Mouse (Mus musculus) C2C12 (cell line): ENCODE data around the gene Sept14. TPM values are rescaled to one million over a fixed set of nuclear protein-coding genes. Genes with fewer than 3 reads are reported as not detected.
"Not testable (repeated sequence)": the region's sequence is repeated elsewhere in the genome, so short reads cannot be mapped to it uniquely, and the experiment has no call there.

Experiments
- H3K27me3 ChIP-seq: one replicate; pipeline ENCODE4 v1.6.1; 2011; ENCODE audit not compliant: control insufficient read depth, insufficient read depth, insufficient read length
- H3K36me3 ChIP-seq: one replicate; pipeline ENCODE4 v1.6.1; 2011; ENCODE audit not compliant: control insufficient read depth, insufficient read depth
- H3K4me3 ChIP-seq: one replicate; pipeline ENCODE4 v1.5.1; 2011; ENCODE audit warnings: mild to moderate bottlenecking, control low read depth; ENCODE audit not compliant: poor library complexity, insufficient read depth, severe bottlenecking
- H3K79me2 ChIP-seq: one replicate; pipeline ENCODE4 v1.6.1; 2011; ENCODE audit not compliant: control insufficient read depth, insufficient read depth
- H3K79me3 ChIP-seq: one replicate; pipeline ENCODE4 v1.6.1; 2011; ENCODE audit warnings: low read depth, control low read depth
- H3ac ChIP-seq: one replicate; pipeline ENCODE3; 2011; ENCODE audit warnings: low read depth; ENCODE audit not compliant: control insufficient read depth, insufficient read length
- CEBPB ChIP-seq: IDR thresholded peaks from one replicate; pipeline ENCODE4 v1.6.1; 2011; ENCODE audit warnings: low read depth, mild to moderate bottlenecking, control low read depth, moderate library complexity
- CTCF ChIP-seq: IDR thresholded peaks from one replicate; pipeline ENCODE4 v1.5.1; 2011; ENCODE audit not compliant: control insufficient read depth, insufficient read depth, insufficient read length
- FOSL1 ChIP-seq: IDR thresholded peaks from one replicate; pipeline ENCODE4 v1.8.0; 2011; ENCODE audit warnings: mild to moderate bottlenecking, low read length; ENCODE audit not compliant: poor library complexity, insufficient read depth, severe bottlenecking
- MAX ChIP-seq: IDR thresholded peaks from one replicate; pipeline ENCODE4 v1.6.1; 2011; ENCODE audit warnings: mild to moderate bottlenecking, control low read depth
- MYOD1 ChIP-seq: IDR thresholded peaks from one replicate; pipeline ENCODE4 v1.6.1; 2011; ENCODE audit warnings: low read depth; ENCODE audit not compliant: control insufficient read depth, insufficient read length
- MYOG ChIP-seq: IDR thresholded peaks from one replicate; pipeline ENCODE4 v1.6.1; 2011; ENCODE audit not compliant: control insufficient read depth, insufficient read length; ENCODE audit errors: extremely low read depth
- USF1 ChIP-seq: IDR thresholded peaks from one replicate; pipeline ENCODE4 v1.6.1; 2011; ENCODE audit warnings: low read depth, mild to moderate bottlenecking, control low read depth, moderate library complexity
- polyA plus RNA-seq: library from polyadenylated mRNA; unstranded; fragments of >200 nt; fragmentation: generic; extraction: Trizol; gene quantifications from one replicate; pipeline ENCODE4 v1.2.1, GENCODE M21; 2012; ENCODE audit warnings: missing spikeins

The Sept14 gene
- polyA plus RNA-seq, 1 experiment = not detected

DNA sequence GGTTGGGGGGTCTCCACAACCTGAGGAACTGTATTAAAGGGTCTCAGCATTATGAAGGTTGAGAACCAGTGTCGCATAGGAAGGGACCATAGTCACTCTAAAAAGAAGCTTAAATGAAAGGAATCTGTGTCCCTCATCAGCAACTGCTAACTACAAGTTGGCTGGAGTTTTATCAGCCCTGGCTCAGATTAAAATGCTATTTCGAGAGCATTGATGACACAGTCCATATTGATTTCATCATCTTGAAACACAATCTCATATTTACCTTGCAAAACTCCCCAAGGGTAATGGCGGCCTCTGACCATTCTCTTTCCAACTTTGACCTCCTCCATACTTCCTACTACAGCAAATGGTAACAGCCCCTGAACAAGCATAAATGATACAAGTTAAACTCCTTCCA lies 17.8 kb downstream of the Sept14 start:
- no peak overlapping the region for H3ac ChIP-seq
- no peak overlapping the region for H3K4me3 ChIP-seq
- no peaks in the 10 kb centered on the region for H3K79me2 ChIP-seq
- no peaks in the 10 kb centered on the region for H3K27me3 ChIP-seq
- TF ChIP-seq FOSL1 (no peak), USF1 (no peak), MYOD1 (no peak), MYOG (no peak), CEBPB (no peak), CTCF (no peak), MAX (no peak)
- H3K79me3 ChIP-seq = no peaks in the 10 kb centered on the region
- H3K36me3 ChIP-seq = no peaks in the 10 kb centered on the region

DNA sequence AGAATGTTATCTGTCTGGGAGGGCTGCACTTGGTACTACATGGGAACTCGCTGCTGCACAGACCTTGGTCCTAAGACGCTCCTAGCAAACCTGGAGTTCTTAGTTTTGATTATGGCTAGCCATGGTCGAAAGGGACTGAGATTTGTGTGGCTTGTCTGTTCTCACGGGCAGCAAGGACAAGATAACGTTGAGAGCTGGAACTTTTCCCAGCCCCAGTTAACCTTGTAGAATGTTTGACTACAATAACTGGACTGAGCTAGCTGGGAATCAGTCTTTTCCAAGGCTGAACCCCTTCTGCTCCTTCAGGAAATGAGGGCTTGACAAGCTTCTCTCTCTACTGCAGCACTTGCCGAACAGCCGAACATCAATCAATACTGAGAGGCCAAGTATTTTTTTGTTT lies 20.7 kb downstream of the Sept14 start:
- TF ChIP-seq MYOG = no peak
- no peak for TF ChIP-seq MAX
- no peak for TF ChIP-seq MYOD1
- no peak for TF ChIP-seq USF1
- TF ChIP-seq CTCF = no peak
- no peak for TF ChIP-seq CEBPB
- no peak for TF ChIP-seq FOSL1
- H3K36me3 ChIP-seq = no peaks in the 10 kb centered on the region
- no peak overlapping the region for H3ac ChIP-seq
- H3K27me3 ChIP-seq = no peaks in the 10 kb centered on the region
- H3K79me3 ChIP-seq = no peaks in the 10 kb centered on the region
- no peaks in the 10 kb centered on the region for H3K79me2 ChIP-seq
- H3K4me3 ChIP-seq = no peak overlapping the region

DNA sequence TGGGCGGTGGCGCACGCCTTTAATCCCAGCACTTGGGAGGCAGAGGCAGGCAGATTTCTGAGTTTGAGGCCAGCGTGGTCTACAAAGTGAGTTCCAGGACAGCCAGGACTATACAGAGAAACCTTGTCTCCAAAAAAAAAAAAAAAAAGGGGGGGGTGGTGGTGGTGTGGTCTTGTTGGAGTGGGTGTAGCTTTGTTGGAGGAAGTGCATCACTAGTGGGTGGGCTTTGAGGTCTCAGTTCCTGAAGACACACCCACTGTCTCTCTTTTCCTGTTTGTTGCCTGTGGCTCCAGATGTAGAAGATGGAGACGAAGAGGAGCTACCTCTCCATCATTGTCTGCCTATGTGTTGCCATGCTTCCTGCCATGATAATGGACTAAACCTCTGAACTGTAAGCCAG lies 23.2 kb downstream of the Sept14 start:
- H3K79me3 ChIP-seq, H3K36me3 ChIP-seq, H3K79me2 ChIP-seq, H3K27me3 ChIP-seq, H3K4me3 ChIP-seq, H3ac ChIP-seq: not testable (repeated sequence)

DNA sequence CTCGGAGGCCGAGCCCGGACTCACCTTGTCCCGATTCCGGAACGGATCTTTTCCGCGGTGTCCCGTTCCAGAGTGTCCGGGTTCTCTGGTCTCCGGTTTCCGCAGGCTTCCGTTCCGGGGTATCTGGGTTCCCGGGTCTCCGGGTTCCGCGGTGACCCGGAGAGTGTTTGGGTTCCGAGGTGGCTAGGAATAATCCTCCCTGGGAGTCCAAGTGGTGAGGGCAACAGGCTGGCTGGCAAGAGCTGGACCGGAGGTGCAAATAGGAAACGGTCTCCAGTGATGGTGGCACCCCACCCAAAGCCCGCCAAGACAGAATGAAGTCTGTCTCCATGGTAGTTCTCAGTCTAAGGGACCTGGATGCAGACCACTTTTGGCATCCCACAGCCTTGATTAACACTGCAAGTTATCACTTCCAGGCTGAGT lies 38.3 kb downstream of the Sept14 start, which contains the start of gene Zfp11:
Zfp11 (minus strand) TSS at position 64 of the 423 bp plus-strand sequence.
- Histone ChIP-seq H3K27me3 (no peaks in the 10 kb centered on the region), H3K79me3 (peaks cover 9% of the 10 kb centered on the region), H3K4me3 (peak within 1 kb of the TSS; percentile 76), H3ac (peak within 1 kb of the TSS; percentile 68), H3K79me2 (peaks cover 37% of the 10 kb centered on the region), H3K36me3 (no peaks in the 10 kb centered on the region)
- TF ChIP-seq USF1 = no peak
- no peak for TF ChIP-seq CEBPB
- no peak for TF ChIP-seq MYOG
- no peak for TF ChIP-seq MYOD1
- TF ChIP-seq CTCF = no peak
- TF ChIP-seq FOSL1 = no peak
- no peak for TF ChIP-seq MAX

DNA sequence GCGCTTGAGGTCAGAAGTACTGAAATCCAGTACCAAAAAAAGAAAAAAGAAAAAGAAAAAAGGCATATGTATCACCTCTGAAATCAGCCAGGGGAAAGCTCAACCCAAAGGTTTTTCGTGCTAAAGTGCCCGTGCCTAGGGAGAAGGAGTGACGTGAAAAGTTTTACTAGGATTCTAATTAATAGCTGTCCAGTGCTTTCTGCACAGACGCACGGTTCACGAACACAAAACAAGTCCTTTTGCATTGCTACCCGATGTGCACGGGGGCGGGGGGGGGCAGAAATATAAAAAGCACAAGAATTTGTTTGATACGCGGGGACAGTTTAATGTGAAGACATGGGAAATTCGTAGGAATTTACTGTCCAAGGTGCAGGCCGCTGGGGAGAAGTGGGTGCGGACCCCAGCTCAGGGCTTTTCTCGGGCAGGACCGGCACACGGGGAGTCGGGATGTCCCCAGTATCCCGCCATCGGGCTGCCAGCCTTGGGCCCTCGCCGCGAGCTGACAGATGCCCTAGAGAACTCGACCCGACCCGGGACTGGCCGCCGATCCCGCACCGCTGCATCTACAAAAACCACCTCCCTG lies 38.8 kb downstream of the Sept14 start:
- H3K79me3 ChIP-seq = peaks cover 10% of the 10 kb centered on the region
- peaks cover 37% of the 10 kb centered on the region for H3K79me2 ChIP-seq
- H3ac ChIP-seq = peak overlapping the region; percentile 68
- H3K36me3 ChIP-seq = no peaks in the 10 kb centered on the region
- TF ChIP-seq CTCF (no peak), CEBPB (no peak), USF1 (no peak), FOSL1 (no peak), MYOG (no peak), MYOD1 (no peak), MAX (no peak)
- peak overlapping the region; percentile 76 for H3K4me3 ChIP-seq
- H3K27me3 ChIP-seq = no peaks in the 10 kb centered on the region

DNA sequence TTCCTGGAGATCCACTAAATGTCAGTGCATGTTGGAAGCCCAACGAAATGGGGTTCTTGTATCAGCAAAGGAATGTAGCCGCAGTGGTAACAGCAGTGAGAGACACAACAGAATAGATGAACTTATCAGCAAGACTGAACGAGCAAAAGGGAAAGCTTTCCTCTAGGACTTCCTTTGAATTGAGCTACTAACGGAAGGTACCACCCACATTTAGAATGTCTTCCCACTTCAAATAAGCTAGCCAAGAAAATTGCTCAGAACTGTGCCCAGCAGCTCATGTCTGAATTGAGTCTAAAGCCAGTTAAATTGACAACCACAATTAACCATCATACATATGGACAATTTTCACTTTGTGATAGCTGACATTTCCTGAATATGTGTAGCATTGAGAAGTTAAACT lies 40.5 kb downstream of the Sept14 start:
- Histone ChIP-seq H3K79me2 (peaks cover 43% of the 10 kb centered on the region), H3K27me3 (no peaks in the 10 kb centered on the region), H3K79me3 (peaks cover 10% of the 10 kb centered on the region), H3ac (no peak overlapping the region), H3K36me3 (no peaks in the 10 kb centered on the region), H3K4me3 (no peak overlapping the region)
- no peak for TF ChIP-seq FOSL1
- TF ChIP-seq MYOG = no peak
- no peak for TF ChIP-seq MYOD1
- TF ChIP-seq CEBPB = no peak
- TF ChIP-seq CTCF = no peak
- TF ChIP-seq USF1 = no peak
